Mouse (Mus musculus): ENCODE measurements at regions not wholly inside any gene's neighbourhood (a gene's known extent, or its start where the extent isn't known, plus 50 kb on each side); places are given as distances from the start of the nearest gene placed in this dataset.
A peak's percentile ranks its signal among the peaks of the same experiment; 100 is the strongest.
"Not testable (repeated sequence)": the region's sequence is repeated elsewhere in the genome, so short reads cannot be mapped to it uniquely, and the experiment has no call there.

DNA sequence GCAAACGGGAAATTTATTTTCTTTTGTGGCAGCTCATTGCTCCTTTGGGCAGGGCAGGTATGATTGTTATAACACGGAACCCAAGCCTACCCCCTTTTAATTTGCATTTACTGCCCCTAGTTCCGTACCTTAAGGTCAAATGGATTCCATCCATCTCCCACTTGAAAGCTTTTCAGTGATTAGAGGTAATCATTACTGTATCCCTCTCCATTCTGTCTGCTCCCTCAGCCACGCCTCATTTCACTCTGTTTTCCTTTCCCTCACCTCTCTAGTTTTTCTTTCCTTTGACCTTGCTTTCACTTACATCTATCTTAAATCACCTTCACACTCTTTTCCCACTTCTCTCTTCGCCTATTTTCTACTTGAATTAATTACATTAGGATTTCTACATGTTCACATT, 481.2 kb upstream of the Pdzrn3 start:
- DNase-seq: no peak

DNA sequence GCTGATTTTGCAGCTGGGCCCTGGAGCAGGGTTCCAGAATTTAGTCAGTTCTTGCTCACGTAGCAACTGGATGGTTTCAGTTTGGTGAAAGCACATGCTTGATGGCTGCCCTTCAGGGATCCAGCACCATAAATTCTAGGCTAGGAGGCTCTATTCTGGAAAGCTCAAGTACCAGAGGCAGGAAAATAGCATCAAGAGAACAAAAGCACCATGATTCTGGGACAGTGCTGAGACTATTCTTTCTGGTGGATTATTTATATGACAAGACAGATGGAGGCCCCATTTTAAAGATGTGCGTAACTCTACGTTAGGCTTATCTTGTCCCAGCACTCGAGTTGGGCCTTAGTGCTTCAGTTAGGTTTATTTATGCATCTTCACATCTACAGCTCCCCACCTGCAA, 463.0 kb upstream of the Pdzrn3 start:
- DNase-seq: no peak

DNA sequence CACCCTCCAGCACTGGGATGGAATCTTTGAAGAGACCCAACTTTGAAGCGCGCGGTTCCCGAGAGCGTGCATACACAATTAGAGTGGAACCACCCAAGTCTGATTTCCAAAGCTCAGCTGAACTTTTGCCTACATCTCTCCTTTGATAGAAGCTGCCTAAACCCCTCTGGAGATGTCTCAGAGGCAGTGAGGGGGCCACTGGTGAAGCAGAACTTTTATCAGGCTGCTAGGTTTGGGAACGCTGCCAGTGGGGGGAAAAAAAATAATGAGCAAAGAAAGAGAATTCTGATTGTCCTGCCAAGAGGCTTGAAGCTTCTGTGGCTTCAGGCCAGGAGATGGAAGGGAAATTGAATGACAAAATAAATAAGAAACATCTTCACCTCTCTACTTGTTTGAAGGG, 459.9 kb upstream of the Pdzrn3 start:
- DNase-seq: no peak

DNA sequence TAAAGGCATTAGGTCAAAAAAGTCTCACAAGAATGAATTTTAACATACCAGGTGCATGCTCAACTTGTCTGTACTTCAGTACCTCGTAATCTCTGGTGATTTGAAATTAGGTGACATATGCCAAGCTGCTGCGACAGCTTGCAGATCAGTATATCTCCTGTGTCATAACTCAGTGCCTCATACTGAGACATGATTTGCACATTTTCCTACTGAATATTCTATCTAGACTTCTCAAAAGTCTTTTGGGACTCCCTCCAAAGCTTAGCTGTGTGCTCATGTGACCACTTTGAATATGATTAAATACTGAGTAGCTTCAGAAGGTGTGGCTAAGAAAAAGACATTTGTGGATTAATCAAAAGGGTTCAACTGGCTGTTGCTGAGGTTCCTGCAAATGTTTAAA, 416.3 kb upstream of the Pdzrn3 start:
- DNase-seq: no peak

DNA sequence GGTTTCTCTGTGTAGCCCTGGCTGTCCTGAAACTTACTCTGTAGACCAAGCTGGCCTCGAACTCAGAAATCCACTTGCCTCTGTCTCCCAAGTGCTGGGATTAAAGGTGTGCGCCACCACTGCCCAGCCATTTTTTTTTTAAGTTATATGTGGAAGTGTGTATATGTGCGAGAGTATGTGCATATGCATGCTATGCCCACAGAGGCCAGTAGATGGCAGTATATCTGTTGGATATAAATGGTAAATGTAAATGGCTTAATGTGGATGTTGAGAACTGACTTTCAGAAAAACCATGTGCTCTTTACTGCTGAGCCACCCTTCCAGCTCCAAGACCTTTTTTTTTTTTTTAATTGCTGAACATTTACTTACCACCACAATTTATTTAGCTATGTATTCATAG, 400.2 kb upstream of the Pdzrn3 start:
- no peak for DNase-seq

DNA sequence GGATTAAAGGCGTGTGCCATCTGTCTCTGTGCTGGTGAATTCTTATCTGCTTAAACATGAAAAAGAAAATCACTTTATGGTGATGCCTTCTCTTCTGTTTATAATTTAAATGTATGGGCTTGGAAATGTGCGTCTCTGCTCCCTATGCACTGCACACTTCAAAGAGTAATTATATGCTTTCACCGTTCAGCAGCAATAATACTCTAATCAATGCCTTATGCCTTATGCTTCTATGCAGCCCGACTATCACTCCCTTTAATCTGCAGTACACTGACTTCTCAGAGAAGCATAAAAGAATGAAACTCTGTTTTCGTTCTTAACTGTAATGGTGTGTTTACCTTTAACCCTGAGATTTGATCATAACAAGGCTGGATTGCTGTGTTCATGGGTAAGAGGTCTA, 395.5 kb upstream of the Pdzrn3 start:
- no peak for DNase-seq

DNA sequence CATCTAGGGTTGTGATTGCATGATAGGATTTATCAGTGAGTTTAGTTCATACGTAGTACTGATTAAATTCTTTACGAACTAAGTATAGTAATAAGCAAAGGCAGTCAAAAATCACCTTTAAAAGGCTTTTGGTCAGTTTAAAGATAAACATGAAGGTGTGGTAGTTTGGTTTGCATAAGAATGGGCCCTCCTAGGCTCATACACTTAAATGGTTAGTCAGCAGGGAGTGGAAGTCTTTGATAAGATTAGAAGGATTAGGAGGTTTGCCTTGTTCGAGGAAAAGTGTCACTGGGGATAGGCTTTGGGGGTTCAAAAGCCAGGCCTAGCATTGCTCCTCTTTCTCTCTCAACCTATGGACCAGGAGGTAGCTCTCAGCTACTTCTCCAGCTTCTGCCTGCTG, 357.4 kb upstream of the Pdzrn3 start:
- no peak for DNase-seq

DNA sequence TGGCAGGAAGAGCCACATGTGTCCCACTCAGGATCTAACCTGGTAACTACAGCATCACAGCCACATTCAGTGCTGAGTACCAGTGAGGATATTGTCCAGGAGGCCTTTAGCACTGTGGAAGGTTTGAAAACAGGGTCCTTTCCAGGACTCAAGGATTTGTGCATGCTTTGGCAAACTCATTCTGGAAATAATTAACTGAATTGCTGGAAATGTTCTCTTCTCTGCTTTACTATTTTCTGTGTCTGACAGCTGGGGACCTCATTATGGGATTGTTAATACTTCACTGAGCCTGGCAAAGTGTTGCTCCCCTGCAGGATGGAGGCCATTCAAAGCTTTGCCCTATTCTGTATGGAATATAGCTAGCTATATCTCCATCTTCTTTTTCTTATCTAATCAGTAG, 342.8 kb upstream of the Pdzrn3 start:
- DNase-seq: peak; percentile 12

DNA sequence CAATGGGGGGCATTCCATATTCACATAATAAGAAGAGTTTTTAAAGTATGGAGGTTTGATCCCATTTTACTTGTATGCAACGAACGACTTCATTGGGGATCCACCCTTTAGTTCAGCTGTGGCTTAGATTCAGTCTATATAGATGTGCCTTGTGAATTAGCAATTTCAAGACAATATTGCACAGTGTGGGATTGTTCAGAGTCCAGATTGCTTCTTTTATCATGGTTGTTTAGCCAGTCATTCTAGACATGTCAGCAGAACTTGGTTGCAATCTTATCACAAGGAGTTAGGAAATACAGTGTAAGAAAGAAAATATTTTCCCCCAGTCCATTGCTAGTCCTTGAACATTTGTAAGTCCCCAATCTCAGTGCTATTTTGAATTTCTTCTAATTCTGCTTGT, 312.0 kb upstream of the Pdzrn3 start:
- DNase-seq: no peak

DNA sequence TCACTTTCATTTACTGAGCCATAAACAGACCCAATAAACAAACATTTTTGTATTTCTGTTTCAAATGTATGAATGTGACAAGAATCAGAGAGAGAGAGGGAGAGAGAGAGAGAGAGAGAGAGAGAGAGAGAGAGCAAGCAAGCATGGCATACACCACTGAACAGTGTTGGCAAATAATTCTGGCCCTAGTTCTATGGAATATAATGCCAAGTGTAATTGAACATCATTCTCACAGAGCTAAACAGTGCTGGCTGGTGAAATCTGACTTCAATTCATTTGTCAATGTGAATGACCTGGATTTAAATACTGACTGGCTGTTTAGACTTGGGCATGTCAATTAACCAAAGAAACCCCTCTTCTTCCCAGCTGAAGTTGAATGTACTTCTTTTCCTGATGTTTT, 308.9 kb upstream of the Pdzrn3 start:
- DNase-seq: no peak

DNA sequence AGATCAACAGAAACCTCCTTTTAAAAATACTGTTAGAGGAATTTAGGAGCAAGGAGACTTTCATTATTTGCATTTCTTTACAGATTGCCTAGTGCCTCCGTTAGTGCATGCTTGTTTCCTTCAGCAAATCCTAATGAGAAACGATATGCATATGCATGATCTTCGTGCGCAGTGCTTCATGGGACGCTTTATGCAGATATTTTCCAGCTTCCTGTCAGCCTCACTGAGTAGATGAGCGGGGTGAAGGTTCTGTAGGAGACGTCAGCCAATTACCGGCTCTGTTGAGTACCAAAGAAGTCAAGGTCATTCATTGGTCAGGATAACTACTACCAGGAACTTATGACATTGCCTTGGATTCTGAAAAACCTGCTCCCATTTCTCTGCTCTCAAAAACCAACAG, 308.0 kb upstream of the Pdzrn3 start:
- DNase-seq: no peak

DNA sequence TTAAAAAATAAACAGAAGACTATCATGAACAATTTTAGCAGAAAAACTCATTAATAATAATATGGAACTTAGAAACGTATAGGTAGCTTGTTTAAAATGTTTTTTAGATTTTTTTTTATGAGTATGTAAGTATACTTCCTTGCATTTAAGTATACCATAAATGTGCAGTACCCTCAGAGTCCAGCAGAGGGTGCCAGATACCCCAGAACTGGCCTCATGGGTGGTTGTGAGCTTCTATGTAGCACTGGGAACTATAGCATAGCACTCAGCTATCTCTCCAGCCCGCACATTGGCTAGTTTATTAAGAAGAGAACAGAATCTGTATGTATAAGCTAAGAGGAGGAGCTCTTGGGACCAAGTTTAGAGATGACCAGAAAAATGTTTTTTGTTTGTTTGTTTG, 306.7 kb upstream of the Pdzrn3 start:
- no peak for DNase-seq

DNA sequence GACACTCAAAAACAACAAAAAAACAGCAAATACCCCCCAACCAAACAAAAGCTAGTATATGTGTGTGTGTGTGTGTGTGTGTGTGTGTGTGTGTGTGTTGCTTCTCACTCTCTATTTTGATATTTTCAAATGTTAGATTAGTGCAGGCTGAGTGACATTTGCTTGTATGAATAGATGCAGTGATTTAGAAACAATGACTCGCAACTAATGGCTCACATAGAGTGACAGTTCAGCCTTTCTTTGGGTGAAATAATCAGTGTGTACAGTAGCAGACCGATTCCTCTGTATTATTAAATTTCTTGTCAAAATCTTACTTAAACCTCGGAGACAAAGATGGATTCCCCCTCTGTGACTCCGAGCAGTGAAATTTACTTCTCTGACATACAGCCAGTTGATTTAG, 297.1 kb upstream of the Pdzrn3 start:
- no peak for DNase-seq

DNA sequence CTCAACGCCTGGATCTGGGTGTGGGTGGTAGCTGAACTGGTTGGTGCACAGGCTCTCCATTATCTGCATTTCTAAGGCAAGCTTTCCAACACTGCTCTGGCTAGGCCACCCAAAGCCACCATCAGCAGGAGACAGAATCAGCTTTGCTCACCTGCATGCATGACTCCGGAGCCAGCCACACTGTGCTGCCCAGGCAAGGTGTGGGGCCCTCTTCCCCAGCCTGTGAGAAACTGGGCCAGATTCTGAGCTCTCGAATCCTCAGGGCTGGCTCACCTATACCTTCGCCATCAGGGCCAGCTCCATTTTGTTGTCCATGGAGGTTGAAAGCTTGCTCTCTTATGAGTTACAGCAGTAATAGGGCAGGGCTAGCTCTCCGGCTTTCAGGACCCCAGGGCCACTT, 293.1 kb upstream of the Pdzrn3 start:
- DNase-seq: no peak

DNA sequence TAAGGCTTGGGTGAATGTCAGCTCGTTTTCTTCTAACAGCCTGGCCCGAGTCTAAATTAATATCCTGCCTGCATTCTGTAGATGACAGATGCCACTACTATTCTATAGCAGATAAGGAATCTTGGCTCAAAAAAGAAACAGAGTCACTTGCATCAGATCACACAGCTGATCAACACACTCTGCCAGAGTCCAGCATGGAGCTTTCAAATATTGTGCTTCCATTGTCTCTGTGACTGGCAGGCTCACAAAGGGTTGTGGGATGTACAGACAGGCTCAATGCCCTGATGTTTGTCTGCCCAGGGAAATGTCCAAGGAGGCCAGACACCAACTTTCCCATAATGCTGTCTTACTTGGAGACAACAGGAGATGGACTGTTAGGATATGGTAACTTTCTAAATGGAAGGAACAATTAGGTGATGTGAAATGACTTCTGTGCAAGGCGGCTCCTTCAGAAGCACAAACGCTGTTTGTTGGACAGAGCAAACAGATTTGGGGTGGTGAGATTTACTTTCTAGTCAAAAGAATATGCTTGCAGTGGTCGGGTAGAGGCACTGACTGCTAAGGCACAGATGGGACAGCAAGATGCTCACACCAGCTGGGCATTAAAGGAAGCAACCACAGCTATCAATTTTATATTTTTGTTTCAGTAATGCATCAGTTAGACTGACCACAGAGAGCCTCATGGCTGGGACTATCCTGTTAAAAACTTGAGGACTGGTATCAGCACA, 291.6 kb upstream of the Pdzrn3 start:
- DNase-seq: no peak

DNA sequence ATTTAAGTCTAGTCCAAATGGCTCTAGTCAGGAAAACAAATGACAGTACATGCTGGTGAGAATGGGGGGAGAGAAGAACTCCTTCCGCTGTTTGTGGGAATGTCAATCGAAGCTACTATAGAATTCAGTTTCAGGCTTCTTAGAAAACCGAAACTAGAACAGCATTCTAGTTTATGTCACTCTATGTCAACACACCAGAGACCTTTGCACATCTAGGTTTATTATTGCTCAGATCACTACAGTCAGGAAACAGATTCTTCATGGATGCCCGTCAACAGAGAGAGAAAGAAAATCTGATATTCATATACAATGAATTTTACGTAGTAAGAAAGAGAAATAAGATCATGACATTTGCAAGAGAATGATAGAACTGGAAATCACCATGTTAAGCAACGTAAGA, 276.7 kb upstream of the Pdzrn3 start:
- no peak for DNase-seq

DNA sequence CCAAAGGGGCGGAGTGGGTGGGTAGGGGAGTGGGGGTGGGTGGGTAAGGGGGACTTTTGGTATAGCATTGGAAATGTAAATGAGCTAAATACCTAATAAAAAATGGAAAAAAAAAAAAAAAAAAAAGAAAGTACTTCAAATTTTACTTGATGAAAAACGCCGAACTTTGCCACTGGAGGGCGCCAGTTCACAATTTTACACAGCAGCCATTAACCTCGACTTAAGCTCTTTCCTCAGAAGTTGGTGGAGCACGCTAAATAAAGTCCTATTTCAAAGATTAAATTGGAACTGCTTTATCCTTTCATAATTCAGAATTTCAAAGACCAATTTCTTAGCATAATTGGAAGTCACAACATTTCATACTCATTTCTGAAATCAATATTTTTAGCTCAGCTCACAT, 272.7 kb upstream of the Pdzrn3 start:
- not testable (repeated sequence) for DNase-seq

DNA sequence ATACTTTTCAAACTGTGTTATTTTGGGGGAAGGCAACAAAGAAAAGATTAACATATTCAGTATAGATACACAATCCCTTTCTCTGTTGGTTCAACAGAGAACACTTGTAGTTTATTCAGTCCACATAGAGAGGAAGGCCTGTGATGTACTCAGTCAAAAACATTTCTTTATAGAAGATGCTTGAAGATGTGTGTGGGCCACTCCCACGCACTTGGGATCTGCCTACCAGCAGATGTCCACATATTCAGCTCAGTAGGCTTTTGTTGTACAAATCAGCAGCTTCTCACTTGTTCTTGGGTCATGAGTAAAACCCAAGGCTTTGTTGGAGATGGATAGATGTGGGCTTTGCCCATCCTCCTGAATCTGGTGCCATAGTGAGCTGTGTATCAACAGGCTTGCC, 239.6 kb upstream of the Pdzrn3 start:
- DNase-seq: no peak

DNA sequence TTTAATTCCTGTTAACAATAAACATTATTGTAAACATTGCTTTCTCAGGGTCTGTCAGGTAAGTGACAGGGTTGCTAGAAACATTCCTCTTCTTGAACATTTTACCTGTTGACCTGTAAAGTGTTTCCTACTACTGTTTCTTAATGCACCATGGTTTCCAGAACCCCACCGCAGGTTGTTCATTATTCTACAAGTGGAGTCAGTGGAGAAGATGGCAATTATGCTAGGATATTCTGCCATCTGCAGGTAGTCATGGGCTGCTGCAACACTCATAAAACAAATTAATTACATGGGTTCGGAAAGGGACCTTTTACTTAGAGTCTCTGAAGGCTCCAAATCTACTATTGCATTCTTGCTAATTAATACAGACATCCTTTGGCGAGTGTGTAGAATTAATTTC, 239.1 kb upstream of the Pdzrn3 start:
- DNase-seq: no peak

DNA sequence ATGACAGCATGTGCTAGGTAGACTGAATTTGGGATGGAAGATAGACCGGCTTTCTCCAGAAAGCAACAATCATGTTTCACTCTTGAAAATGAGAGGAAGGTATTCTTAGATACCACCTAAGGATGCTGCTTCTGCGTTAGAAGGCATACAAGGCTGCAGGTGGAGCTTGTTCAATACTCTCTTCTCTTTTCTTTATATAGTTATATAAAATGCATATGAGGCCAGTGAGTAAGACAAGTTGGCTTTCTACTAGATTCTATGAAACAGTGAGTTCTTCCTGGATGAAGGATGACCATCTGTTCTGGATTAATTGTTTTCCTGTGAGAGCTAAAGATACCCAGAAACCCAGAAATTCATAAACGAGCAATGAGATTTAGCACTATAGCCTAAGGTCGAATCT, 231.3 kb upstream of the Pdzrn3 start:
- no peak for DNase-seq

DNA sequence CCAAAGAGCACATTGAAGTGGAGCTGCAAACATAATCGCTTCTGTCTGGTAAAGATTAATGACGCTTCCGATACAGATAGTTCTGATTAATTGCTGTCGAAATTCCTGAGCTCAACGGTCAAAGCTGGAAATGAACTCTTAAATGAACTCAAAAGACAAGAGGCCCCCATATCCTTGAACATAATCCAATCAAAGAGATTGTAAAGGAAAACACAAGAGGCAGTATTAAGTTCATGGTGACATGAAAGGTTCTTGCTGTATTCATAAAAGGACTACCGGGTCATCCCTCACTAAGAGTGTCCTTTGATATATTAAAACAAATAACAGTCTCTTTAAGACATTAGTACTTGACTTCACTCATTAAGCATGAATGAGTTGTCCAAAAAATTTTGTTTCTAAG, 225.4 kb upstream of the Pdzrn3 start:
- DNase-seq: no peak

DNA sequence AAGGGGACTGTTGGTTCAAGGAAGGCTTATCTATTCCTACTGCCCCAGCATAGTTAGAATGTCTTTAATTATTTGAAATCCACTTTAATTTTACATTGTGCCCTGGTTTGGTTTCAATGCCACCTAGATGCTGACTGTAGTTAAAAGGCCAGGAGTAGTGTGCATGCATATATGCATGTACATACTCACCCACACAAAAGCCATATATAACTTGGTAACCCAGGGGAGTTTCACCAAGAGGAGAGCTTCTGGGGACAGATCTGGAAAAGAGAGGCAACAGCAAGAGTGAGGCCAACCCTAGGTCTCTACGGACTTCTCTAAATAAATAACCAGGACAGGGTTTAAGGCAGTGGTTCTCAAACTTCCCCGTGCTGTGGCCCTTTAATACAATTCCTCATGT, 219.3 kb upstream of the Pdzrn3 start:
- DNase-seq: no peak

DNA sequence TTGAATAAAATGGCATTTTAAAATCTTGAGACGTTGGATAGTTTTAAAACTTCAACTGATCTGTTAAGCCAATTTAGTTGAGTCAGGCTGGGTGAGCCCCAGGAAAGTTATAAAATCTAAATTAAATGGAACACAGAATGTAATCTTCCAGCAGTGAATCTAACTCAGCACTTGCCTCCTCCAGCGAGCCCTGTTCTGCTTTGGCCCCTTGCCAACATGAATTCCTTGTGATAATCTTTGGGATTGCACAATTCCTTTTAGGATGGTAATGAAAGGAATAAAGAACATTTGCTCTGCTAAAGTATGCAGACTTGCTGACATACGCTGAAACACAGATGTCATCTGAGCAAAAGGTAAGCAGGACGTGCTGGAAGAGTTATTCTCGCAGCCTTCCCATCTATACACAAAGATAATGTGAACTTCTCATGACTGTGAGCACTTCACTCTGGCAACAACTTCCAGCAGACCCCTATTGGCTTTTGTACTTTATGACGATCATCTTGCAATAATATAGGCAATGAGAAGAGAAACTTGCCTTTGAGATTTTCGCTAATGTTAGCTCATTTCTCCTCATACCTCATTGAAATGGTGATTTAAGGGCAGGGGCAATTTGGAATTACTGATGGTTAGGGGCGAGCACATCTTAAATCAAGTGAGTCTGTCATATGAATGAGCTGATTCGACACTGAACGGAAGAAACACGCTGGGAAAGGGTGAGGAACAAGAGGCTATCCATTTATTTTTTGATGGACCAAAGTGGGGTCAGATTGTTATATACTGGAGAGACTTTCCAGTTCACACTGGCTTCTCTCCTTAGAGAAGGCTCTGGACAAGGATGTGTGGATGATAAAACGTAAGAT, 216.3 kb upstream of the Pdzrn3 start:
- DNase-seq: no peak

DNA sequence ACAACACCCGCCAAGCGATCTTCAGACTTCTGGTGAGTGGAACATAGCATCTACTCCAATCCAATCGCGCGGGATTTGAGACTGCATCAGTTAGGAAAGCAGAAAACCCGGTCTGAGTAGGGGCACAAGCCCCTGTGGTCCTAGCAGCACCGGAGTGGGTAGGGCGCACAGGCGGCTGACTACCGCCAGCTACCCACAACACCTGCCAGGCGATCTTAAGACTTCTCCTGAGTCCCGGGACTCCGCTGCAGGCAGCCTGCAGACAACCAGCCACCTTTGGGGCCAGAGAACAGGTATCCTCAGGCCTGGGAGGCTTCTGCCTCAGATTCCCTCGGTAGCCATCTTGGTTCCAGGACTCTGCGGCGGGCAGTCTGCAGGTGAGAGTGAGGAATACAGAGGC, 208.2 kb upstream of the Pdzrn3 start:
- no peak for DNase-seq

DNA sequence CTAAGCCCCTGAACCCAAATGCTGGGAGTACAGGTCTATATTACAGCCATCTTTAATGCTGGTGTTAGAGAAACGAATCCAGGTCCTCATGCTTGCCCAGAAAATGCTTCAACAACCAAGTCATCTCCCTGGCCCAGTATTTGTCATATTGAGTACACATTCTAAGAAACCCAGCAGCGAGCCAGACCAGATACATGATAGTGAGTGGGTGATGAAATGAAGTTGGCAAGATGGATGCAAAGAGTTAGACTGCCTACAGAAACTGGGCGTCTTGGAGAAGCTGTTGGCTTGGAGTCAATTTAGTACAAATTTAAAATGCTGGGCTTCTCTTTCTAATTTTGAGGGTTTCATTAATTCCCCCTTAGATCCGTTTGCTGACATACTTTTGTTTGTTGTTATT, 203.1 kb upstream of the Pdzrn3 start:
- DNase-seq: no peak

Data from kidney, adult 11 months (tissue).